Mouse (Mus musculus) adrenal gland, postnatal 36 days (tissue): ENCODE data around the gene Hlx. TPM values are rescaled to one million over a fixed set of nuclear protein-coding genes. Genes with fewer than 3 reads are reported as not detected.
A peak's percentile ranks its signal among the peaks of the same experiment; 100 is the strongest.

Experiments
- DNase-seq, 2 experiments: peaks; one replicate each; pipeline ENCODE4 v3.0.0; 2021; ENCODE audit warnings: mixed read lengths in 1 of 2
- total RNA-seq, 2 experiments: library from RNA; stranded (reverse); gene quantifications; 2 replicates each; pipeline ENCODE4 v1.2.3; 2021

The Hlx gene
- total RNA-seq, 2 experiments from 2014 or later = 7.2 to 14.6 TPM

- peak; percentile 22 to 49 for DNase-seq
Measured at GRCm38 (mm10) chr1:184733300-184734066, 1.1 kb upstream of the Hlx start.

GRCm38 (mm10) chr1:184731644-184732545 is 524 bp downstream of the Hlx start:
- peak; percentile 70 to 80 for DNase-seq

DNA sequence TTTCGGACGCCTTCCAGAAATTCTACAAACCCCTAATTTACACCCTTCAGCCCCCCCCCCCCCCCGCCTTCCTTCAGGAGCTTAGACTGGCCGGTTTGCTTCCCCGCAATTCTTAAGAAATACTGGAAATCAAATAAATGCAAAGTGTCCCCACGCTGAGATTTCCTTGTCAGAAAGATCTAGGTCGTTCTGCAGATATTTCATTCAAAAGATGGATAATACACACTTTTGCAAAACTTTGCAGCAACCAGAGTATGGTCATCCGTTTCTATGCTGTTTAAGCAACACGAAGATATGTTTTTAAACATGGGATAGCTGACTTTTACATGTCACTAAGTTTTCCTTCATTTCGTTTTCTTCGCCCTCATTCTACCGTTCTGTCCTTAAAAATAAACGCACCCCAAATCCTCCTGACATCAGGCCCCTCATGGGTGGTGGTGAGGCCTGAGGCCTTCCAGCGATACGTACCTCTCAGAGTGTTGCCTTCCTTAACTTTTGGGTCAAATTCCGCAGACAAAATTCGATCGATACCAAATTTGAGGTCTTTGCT is 1.3 kb downstream of the Hlx start:
- DNase-seq = no peak

- no peak for DNase-seq
Measured at GRCm38 (mm10) chr1:184730453-184731013, 1.9 kb downstream of the Hlx start.

- no peak for DNase-seq
Measured at GRCm38 (mm10) chr1:184729357-184730140, 2.9 kb downstream of the Hlx start.

DNA sequence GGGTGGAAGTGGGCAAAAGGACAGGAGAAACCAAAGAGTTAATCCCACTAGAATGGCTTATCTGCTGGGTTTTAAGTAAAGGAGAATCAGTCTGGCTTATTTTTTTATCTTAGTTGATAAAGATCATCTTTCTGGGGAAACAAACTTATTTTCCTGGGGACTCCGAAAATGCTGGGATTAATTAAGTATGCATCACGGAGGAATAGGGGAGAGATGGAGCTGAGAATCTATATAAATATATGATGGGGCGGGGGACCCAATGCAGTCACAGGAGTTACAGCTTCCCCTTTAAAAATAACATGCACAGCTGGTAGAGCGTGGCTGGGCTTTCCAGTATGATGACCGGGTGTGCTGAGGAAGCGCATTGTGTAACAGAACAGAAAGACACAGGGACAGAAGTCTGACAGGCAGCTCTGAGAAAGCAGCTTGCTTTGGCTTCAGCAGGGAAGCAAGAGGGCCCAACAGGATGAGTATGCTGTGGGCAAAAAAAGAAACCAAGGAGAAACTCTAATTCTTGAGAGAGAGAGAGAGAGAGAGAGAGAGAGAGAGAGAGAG is 3.8 kb downstream of the Hlx start:
- DNase-seq = no peak

GRCm38 (mm10) chr1:184727401-184728265 is 4.8 kb downstream of the Hlx start:
- peak; percentile 29 to 39 for DNase-seq

DNA sequence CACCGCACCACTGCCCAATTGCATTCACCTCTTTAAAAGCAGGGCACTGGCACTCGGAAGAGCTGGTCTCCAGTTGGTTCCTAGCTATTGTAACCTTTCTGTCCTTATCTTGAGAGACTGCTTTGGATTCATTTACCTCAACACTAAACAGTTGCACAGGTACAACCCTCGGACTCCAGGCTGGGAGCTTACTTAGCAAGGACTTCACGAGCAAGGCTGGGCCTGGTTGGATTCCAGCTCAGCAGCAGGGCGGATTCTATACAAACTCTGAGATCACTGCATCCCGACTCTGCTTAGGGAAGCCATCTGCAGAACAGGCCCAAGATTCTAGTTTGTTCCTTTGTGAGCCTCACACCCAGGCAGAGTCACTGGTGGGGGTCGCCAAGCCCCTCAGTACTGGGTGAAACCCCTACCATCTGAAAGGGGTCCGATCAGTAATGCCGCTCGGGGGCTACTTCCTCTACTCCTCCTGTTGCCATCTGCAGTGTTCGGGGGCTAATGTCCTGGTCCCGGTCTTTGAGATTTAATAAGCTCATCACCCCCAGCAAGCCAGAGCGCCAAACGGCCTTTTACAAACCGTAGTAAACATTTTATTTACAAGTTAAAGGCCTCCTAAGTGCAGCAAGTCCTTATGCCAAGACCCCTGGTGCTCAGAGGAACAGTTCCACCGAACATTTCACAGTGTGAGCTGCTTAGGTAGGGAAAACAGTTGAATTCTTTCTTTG is 5.7 kb downstream of the Hlx start:
- no peak for DNase-seq

DNA sequence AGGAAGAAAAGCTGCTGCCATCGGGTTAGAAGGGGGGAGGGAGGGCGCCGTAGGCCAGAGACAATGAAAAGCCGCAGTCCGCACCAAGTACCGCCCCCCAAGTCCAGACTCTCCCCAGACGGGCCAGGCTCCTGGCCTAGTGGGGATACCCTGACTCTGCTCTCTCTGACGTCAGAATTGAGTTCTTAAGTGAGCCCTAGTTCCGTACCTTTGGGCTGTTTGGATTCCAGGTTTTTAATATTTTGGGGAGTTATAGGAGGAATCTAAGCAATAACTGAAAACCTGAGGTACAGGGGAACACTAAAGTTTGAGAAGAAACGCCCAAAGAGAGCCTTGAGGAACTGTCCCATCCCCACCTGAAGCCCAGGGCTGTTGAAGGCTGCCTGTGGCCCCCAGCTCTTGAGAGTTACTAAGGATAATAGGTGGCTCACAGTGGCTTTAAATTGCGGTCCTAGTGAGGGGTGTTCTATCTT is 7.1 kb downstream of the Hlx start:
- no peak for DNase-seq

DNA sequence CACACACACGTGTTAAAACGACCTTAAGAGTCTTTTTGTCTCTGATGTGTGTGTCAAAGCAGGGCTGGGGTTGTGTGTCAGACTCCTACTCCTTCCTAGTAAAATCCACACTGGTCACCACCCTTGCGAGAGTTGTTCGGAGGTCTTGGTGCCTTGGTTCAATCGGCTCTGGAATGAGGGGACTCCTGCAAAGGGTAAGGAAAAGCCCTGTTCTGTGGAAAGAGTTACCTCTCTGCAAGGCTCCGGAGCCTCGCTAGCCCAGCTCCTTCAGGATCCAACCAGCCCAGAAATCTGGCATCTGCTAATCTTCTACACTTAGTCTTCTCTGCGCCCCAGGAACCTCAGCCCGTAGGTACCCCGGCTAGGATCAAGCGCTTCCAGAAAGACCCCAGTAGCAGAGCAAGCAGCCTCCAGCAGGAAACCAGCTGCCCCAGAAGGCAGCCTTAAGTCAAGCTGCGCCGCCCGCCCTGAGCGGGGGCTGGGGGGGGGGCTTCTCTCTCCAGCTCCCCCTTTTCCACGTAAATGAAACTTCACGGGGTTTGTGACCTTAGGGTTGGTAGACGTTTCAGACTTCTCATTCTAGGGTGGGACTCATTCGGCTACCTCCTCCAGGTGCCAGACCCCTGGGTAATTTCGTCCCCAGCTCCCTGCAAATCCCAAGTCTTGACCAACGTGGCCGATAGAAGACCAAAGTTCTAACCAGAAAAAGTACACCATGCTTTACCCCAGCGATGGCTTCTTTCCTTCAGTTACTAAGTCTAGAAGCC is 7.7 kb downstream of the Hlx start:
- DNase-seq = no peak

DNA sequence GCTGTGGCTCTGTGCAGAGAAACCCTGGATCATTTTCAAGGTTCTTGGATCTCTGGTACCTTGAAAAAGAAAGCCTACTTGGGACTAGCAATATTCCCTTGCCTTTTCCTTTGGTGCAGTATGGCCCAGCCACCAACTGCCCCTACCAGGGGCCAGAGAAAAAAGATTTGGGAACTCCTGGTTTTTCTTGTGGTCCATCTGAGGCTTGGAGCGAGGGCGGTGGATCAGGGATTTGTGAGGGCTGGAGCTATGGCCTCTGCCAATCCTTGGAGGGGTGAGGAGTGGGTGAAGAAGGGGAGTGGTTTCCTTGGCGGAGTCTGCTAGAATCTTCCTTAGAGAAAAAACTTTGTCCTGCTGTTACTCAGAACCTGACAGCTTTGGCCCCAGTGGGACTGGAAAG is 8.5 kb downstream of the Hlx start:
- no peak for DNase-seq

DNA sequence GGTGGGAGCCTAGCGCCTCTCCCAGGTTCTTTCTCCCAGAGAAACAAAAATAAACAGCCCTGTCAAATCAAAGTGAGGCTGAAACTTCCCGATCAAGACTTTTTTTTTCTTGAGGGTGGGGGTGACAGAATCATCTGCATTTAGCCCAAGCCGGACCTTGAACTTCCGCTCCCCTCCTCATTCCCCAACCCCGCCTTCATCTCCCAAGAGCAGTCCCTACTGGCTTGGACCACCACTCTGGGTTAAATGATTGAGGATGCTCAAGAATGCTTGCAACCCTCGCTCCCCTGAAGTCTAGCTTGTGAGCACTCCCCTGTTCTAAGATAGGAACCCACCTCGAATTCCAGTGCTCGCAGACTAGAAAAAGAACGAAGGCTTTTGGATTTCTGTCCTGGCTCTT is 11.3 kb downstream of the Hlx start:
- DNase-seq = no peak

GRCm38 (mm10) chr1:184720162-184721025 is 12.0 kb downstream of the Hlx start:
- no peak for DNase-seq

DNA sequence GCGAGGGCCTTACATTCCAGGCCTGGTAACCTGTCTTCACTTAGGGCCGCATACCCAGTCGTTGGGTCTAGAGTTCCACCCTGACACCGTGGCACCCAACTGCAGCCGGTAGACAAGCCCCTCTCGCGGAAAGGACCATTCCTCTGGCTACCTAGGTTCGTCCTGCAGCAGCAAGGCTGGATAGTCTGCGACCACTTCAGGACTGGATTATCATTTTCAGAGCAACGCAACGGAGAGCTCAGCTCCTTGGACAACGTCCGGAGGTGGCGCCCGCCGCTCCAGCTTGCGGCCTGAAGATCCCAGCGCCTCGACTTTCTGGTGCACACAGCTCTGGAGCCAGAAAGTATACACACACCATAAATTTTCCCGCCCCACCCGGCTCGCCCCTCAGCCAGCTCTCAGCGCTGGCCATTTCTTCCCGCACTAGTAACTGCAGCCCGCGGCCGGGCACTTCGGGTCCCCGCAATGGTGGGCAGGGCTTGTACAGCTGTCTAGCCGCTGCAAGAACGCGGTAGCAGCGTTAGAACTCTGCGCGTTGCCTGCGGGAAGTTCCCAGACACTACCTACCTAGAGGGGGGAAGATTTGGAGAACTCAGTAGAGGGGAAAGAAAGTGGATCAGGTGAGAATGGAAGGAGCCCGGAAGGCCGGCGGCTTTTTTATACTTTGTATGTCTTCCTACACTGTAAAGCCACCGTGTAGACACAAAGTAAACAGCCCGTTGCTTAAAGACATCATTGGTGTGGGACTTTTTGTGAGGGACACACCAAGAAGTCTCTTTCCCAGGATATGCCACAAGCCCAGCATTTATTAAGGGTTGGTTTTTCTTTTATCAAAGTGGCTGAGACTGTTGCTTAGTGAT is 13.9 kb downstream of the Hlx start:
- no peak for DNase-seq

DNA sequence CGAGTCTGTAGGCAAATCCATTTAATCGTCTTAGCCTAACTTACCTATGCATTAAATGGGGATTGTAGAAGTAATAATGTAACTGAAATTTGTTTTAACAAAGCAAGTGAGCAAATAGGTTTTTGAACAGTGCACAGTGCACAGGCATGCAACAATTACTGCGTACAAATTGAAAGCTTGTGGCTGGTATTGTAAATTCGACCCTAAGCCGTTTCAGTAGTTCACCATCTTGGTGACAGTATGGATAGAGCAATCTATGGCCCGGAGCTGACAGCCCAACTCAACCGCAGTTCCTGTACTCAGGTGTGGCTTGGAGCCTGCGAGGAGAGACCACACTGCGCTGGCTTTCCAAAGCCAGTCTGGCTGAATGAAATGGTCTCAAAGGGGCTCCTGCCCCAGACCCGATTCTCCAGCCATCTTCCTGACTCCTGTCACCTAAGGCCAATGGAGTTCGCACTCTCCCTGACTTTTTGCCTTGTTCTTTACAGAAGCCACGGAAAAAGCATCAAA is 14.7 kb downstream of the Hlx start:
- no peak for DNase-seq

DNA sequence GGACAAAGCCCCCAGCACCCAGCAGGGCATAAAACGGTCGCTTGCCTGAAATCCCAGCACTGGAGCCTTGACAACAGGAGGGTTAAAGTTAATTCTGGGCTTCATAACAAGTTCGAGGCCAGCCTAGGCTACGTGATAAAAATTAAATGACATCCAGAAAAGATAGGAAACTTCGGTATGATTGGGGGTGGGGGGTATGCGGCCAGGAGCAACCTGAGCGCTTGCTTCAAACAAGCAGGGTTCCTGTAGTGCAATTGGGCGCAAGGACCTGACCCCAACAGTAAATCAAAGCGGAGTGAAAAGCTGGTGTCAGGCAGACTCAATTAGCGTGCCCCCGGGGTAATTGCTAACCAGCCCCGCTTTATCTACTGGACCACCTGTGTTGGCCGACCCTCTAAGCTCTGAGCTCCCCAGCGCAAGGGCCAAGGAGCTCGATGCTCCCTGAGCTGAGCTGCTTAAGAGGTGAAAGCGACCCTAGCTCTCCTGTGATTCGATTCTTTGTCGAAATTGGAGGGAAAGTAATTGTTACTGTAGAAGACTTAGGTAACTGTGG is 15.3 kb downstream of the Hlx start:
- DNase-seq = no peak
